In genomic region chr6:91776543-91776942, GRCm38 (mm10) we compare ENCODE assay signal across 8 mouse cellular contexts. TPM values are rescaled to one million over a fixed set of nuclear protein-coding genes. Genes with fewer than 3 reads are reported as not detected.
A peak's percentile ranks its signal among the peaks of the same experiment; 100 is the strongest.
DNase-seq lines count a peak whose midpoint lies in the region; TF ChIP-seq lines count a peak whose summit lies in the region.

No protein-coding gene starts in this region.

- no peaks in the 10 kb centered on the region for H3K4me1 ChIP-seq in kidney, adult 2 months (ENCODE audit: control insufficient read depth, insufficient read depth, low read length)
- peaks cover 11% of the 10 kb centered on the region for H3K4me1 ChIP-seq in olfactory bulb, adult 2 months (ENCODE audit: control insufficient read depth, insufficient read depth, low read length)

- H3K36me3 ChIP-seq in kidney, adult 2 months (ENCODE audit: control insufficient read depth, insufficient read depth, low read length) = no peaks in the 10 kb centered on the region

- 14% methylated on average over 9 of the region's 9 CpGs for WGBS in kidney, adult 2 months
- WGBS in olfactory bulb, adult 2 months = 18% methylated on average over 9 of the region's 9 CpGs

- no peaks in the 10 kb centered on the region for H3K27me3 ChIP-seq in kidney, adult 2 months (replicated peaks; ENCODE audit: control insufficient read depth, insufficient read depth, low read length)

- intact Hi-C loops in gastrocnemius, adult 2 months (cut with DNase I) = loop anchor here (1.0 to 5.0 kb wide), 2 partner anchors 76 to 291 kb away; no protein-coding TSS in a partner anchor

- peak; percentile 99 for TF ChIP-seq CTCF in gastrocnemius, adult 2 months (IDR thresholded peaks at IDR 0.05)
- peak; percentile 84 for TF ChIP-seq CTCF in kidney, adult 2 months (conservative IDR thresholded peaks at IDR 0.05; ENCODE audit: insufficient read depth, insufficient read length, low read depth, low read length)
- peak; percentile 88 for TF ChIP-seq CTCF in olfactory bulb, adult 2 months (IDR thresholded peaks at IDR 0.05; ENCODE audit: insufficient read depth, low read depth, low read length)

- DNase-seq in adrenal gland, adult (ENCODE audit: inconsistent age in 2 of 2, low spot score in 1 of 2) = peak; percentile 78 to 90
- no peak for DNase-seq in adrenal gland, adult 8-10 months
- DNase-seq in R1 (ENCODE audit: low read depth, low spot score) = peak; percentile 70
- peak; percentile 50 to 60 for DNase-seq in cerebellum, postnatal 36 days
- peak; percentile 76 for DNase-seq in gastrocnemius, adult 2 months
- DNase-seq in kidney, adult 2 months = peak; percentile 64
- peak; percentile 20 to 23 for DNase-seq in lung, adult 18-20 months

- no peak for TF ChIP-seq POLR2A in kidney, adult 2 months (IDR thresholded peaks at IDR 0.05; ENCODE audit: low read depth, low read length)
- TF ChIP-seq POLR2A in olfactory bulb, adult 2 months (IDR thresholded peaks at IDR 0.05; ENCODE audit: insufficient read depth, low read depth, low read length) = no peak

- H3K27ac ChIP-seq in gastrocnemius, adult 2 months = no peak overlapping the region
- no peak overlapping the region for H3K27ac ChIP-seq in kidney, adult 2 months (ENCODE audit: insufficient read depth, low read depth, low read length)
- no peak overlapping the region for H3K27ac ChIP-seq in olfactory bulb, adult 2 months (ENCODE audit: insufficient read depth, low read depth, low read length)

- no peak overlapping the region for H3K4me3 ChIP-seq in gastrocnemius, adult 2 months
- H3K4me3 ChIP-seq in kidney, adult 2 months (ENCODE audit: insufficient read depth, low read depth, low read length) = no peak overlapping the region
- no peak overlapping the region for H3K4me3 ChIP-seq in olfactory bulb, adult 2 months (ENCODE audit: insufficient read depth, low read depth, low read length)

RNA-seq across cellular contexts. Expression of gene Grip2, which starts 50.5 kb away (rescaled TPM):
- total RNA-seq in adrenal gland, adult 8-10 months (2022) = 1 to 10 TPM; 3.0 to 4.7 (median 4.1) TPM
- 1 to 10 TPM; 4.5 to 5.2 TPM for total RNA-seq in gastrocnemius, adult 2 months (2021)
- polyA plus RNA-seq in kidney, adult 2 months (2012; rRNA removed) = 3.8 and 6.4 TPM in 2 replicates
- not detected in 2 replicates for polyA plus RNA-seq in olfactory bulb, adult 2 months (2012; ENCODE audit: insufficient read depth, insufficient read length, low replicate concordance, missing spikeins)
